Mouse (Mus musculus) neural tube, embryonic 11.5 days (tissue): ENCODE data around the gene Psmf1. TPM values are rescaled to one million over a fixed set of nuclear protein-coding genes. Genes with fewer than 3 reads are reported as not detected.

Experiments
- ATAC-seq: fragments of 200-750 bp; cut with Nextera tagmentation; 2 replicates; pipeline ENCODE4 v1.8.0; 2017; ENCODE audit warnings: moderate number of reproducible peaks, mild to moderate bottlenecking, moderate TSS enrichment, moderate library complexity; ENCODE audit not compliant: insufficient read depth, low FRiP score, low TSS enrichment
- DNase-seq: peaks from one replicate; pipeline ENCODE4 v3.0.0-alpha.2; 2015; ENCODE audit warnings: low spot score
- H3K27ac ChIP-seq: fragments of 300-500 bp; sonication (generic); 2 replicates; pipeline ENCODE4 v1.5.1; 2014; ENCODE audit warnings: low read depth, mild to moderate bottlenecking, low read length
- H3K27me3 ChIP-seq: fragments of 300-500 bp; sonication (generic); 2 replicates; pipeline ENCODE4 v1.6.1; 2014; ENCODE audit warnings: mild to moderate bottlenecking, low read length, mixed read lengths; ENCODE audit not compliant: control insufficient read depth, insufficient read depth
- H3K36me3 ChIP-seq: fragments of 300-500 bp; sonication (generic); 2 replicates; pipeline ENCODE4 v1.6.1; 2014; ENCODE audit warnings: mild to moderate bottlenecking, low read length, moderate library complexity, mixed read lengths; ENCODE audit not compliant: control insufficient read depth, insufficient read depth
- H3K4me1 ChIP-seq: fragments of 300-500 bp; sonication (generic); 2 replicates; pipeline ENCODE4 v1.6.1; 2014; ENCODE audit warnings: low read length, mixed read lengths; ENCODE audit not compliant: control insufficient read depth, insufficient read depth
- H3K4me2 ChIP-seq: fragments of 300-500 bp; sonication (generic); 2 replicates; pipeline ENCODE4 v1.6.1; 2014; ENCODE audit warnings: low read depth, mild to moderate bottlenecking, moderate library complexity
- H3K4me3 ChIP-seq: fragments of 300-500 bp; sonication (generic); 2 replicates; pipeline ENCODE4 v1.5.1; 2014; ENCODE audit warnings: low read depth, low read length
- H3K9ac ChIP-seq: fragments of 300-500 bp; sonication (generic); 2 replicates; pipeline ENCODE4 v1.6.1; 2014; ENCODE audit warnings: mild to moderate bottlenecking, low read length
- H3K9me3 ChIP-seq: fragments of 300-500 bp; sonication (generic); 2 replicates; pipeline ENCODE4 v1.6.1; 2016; ENCODE audit warnings: low read length; ENCODE audit not compliant: control insufficient read depth
- WGBS: fragments of 180-500 bp; shearing (Covaris S2); extraction: QIAGEN DNeasy Blood & Tissue Kit; methylation state at CpG from one replicate; pipeline ENCODE4 v1.1.7; 2014; 5-methylcytosine and 5-hydroxymethylcytosine counted together
- polyA plus RNA-seq: library from polyadenylated mRNA; unstranded; fragments of >200 nt; fragmentation: Nextera tagmentation; extraction: Ambion mirVana; gene quantifications from 2 replicates; pipeline ENCODE4 v1.2.1, GENCODE M21; 2014

Psmf1 gene
- polyA plus RNA-seq, 1 experiment from 2014 or later, result 52.6 TPM

DNA sequence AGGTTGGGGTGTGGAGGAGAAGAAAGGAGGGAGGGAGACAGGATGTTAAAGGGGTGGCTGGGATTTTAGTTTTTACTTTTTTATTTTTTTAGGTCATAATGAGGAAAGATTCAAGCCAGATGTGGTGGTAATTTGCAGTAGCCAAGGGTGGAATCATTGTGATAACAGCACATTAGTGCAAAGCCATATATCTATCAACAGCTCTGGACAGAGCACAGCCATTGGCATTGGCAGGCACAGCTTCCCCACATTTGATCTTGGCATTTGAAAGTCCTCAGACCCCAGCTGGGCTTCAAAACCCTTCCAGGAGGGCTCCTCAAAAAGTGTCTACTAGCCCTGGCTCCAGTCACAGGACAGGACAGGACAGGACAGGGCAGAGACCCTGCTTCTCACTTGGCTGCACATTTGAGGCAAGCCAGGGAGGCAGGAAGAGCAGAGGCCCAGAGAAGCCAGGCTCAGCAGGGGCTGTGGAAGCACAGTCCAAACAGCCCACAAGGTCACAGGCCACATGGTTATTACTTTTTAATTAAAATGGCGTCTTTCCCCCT lies 14.9 kb upstream of the Psmf1 start:
- WGBS, result 47% methylated on average over 1 of the region's 1 CpGs
- ATAC-seq (no peak), DNase-seq (no peak)

DNA sequence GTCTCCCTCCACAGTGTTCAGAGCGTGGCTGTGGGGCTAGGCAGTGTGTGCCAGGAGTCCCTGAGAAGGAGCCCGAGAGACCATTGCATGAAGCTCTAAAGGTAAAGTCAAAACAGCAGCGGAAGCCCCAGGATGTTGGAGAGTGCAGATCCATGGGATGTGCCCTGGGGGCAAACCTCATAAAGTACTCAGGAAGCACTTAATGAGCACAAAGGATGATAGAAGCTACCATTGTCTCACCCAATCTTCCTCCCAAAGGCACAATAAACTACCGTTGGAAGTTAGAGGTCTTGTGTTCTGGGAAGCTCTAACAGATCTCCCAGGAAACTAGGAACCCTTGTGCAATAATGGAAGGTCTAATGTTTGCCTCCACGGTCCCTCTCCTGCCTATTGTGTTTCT lies 13.5 kb upstream of the Psmf1 start:
- DNase-seq, result no peak
- no peak for ATAC-seq

More for the DNA sequence above, 14.9 kb upstream of the Psmf1 start:
- Histone ChIP-seq H3K36me3 (no peaks in the 10 kb centered on the region), H3K4me2 (no peak overlapping the region), H3K4me1 (no peaks in the 10 kb centered on the region), H3K4me3 (no peak overlapping the region), H3K27me3 (no peaks in the 10 kb centered on the region), H3K9me3 (no peaks in the 10 kb centered on the region), H3K27ac (no peak overlapping the region), H3K9ac (no peak overlapping the region)

DNA sequence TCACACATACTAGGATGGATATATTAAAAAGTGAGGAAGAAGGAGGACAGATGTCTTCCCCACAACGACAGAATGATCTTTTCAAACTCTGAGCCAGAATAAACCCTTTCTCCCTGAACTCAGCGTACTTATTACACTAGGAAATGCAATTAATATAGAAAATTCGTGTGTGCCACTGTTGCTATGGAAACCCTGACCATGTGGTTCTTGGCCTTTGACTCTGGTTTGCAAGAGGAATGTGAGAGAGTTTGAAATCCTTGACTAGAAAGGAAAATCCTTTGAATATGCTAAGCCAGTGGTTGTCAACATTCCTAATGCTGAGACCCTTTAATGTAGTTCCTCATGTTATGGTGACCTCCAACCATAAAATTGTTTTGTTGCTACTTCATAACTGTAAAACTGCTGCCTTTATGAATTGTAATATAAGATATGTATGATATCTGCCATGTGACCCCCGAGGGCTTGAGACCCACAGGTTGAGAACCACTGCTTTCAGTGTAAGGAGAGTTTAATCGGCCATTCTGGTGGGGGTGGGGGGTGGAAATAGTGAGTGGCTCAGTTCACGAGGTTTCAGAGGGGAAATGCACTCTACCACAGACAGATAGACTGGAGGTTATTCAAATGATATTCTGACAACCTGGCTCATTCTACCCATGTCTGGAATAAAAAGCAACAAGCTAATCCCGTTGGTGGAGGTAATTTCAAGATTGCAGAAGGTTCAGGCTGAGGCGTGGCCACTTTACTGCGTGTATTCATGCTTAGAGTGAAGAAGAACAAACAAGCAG lies 12.5 kb upstream of the Psmf1 start:
- Histone ChIP-seq H3K36me3 (no peaks in the 10 kb centered on the region), H3K9me3 (no peaks in the 10 kb centered on the region), H3K9ac (no peak overlapping the region), H3K4me1 (no peaks in the 10 kb centered on the region), H3K4me3 (no peak overlapping the region), H3K4me2 (no peak overlapping the region), H3K27ac (no peak overlapping the region), H3K27me3 (no peaks in the 10 kb centered on the region)
- ATAC-seq, result no peak
- 56% methylated on average over 9 of the region's 9 CpGs for WGBS
- no peak for DNase-seq

More for the DNA sequence above, 13.5 kb upstream of the Psmf1 start:
- H3K27me3 ChIP-seq, result no peaks in the 10 kb centered on the region
- H3K4me1 ChIP-seq, result no peaks in the 10 kb centered on the region
- WGBS, result 40% methylated on average over 5 of the region's 5 CpGs
- no peak overlapping the region for H3K9ac ChIP-seq
- H3K4me3 ChIP-seq, result no peak overlapping the region
- no peak overlapping the region for H3K27ac ChIP-seq
- no peaks in the 10 kb centered on the region for H3K36me3 ChIP-seq
- no peak overlapping the region for H3K4me2 ChIP-seq
- no peaks in the 10 kb centered on the region for H3K9me3 ChIP-seq

DNA sequence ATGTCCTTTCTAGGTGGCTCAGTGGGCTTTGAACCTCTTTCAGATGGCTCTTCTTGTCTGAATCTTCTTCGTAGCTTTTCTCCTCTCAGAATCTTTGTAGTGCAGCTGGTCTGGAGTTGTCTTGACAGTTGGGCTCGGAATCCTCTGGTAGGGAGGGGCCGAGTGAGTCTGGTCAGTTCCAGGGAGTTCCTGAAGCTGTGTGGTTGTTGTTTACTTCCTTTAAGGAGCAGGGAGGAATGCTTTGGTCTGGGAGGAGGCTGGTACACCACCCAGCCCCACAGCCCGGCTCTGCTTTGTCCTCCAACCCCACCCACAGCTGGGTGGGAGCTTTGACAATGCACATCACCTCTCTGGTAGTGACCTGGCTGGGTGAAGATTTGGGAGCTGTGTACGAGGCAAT lies 7.3 kb upstream of the Psmf1 start:
- H3K4me3 ChIP-seq, result no peak overlapping the region
- no peak for ATAC-seq

DNA sequence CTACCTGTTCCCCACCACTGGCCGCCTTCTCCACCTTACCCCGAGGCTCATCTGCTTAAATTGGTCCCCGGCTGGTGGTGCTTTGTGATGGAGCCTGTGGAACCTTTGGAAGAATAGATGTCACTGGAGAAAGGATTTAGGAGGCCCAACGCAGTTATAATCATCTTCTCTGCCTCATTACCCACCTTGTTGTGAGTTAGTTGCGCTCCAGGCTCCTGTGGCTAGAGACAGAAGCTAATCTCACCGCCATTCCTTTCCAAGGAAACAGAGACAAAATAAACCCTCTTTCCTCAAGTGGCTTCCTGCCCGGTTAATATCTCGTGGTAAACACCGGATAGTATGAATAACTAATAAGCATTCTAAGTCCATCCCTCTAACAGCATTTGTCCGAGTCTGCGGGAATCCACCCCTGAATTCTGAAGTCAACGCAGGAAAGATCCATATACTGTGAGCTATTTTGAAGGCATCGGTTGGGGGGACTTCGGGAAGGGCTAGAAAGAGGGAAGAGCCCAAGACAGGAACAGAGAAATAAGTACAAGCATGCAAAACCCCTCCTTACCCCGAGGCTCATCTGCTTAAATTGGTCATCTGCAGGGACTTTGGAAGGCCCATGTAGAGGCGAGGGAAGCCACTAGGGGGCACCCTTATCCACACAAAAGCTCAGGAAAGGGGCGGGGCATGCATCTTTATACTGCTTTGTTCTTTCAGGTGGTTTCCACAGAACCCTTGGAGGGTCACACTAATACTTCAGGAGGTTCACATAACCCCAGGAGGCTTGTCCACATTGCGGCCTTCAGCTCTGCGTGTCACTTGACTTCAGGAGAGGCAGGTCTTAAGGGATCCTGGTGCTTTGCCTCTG lies 4.1 kb upstream of the Psmf1 start:
- Histone ChIP-seq H3K27ac (no peak overlapping the region), H3K27me3 (0 out of 2 replicates have a peak, but pooled peaks cover 2% of the 10 kb centered on the region), H3K4me3 (no peak overlapping the region), H3K9me3 (no peaks in the 10 kb centered on the region), H3K4me2 (no peak overlapping the region), H3K9ac (no peak overlapping the region), H3K36me3 (no peaks in the 10 kb centered on the region), H3K4me1 (no peaks in the 10 kb centered on the region)
- peak; percentile 88 for ATAC-seq
- peak; percentile 86 for DNase-seq
- WGBS, result 34% methylated on average over 19 of the region's 19 CpGs

More for the DNA sequence above, 7.3 kb upstream of the Psmf1 start:
- no peak overlapping the region for H3K9ac ChIP-seq
- no peak for DNase-seq
- no peaks in the 10 kb centered on the region for H3K9me3 ChIP-seq
- H3K4me1 ChIP-seq, result no peaks in the 10 kb centered on the region
- no peaks in the 10 kb centered on the region for H3K27me3 ChIP-seq
- H3K4me2 ChIP-seq, result no peak overlapping the region
- H3K36me3 ChIP-seq, result no peaks in the 10 kb centered on the region
- no peak overlapping the region for H3K27ac ChIP-seq
- WGBS, result 81% methylated on average over 5 of the region's 5 CpGs

DNA sequence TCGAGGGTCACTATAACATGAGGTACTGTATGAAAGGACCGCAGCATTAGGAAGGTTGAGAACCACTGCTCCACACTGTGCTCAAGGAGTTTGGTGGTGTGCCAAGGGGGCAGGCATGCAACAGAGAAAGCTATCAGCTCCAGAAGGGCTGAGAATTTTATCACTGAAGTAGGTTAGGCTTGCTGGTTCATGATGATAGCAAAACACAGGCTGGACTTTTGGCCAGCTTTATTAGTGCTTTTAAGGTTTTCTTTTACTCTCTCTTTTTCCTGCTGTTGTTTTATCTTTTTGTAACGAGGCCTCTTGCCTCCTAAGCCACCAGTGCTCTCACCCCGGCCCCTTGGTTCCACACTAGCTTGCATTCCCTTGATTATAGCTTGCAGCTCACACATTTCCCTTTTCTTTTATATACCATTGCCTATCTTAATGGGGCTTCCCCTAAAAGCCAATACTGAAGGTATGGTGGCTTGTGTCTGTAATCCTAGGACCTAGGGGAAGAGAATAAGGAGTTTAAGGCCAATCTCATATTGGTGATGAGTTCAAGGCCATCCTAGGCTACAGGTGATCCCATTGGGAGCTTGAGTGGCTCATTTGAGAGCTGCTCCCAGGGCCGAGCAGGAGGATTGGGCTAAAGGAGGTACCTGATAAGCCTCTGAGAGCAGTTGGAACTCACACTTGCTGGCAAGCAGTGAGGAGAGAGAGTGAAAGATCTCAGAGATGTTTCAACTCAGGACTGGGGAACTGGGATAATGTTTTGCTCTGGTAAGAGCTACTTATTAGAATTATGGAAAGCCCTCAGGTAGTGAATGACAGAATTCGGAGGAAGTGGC lies 921 bp downstream of the Psmf1 start:
- peaks cover 9% of the 10 kb centered on the region; the same call in 1 of the 2 replicates for H3K4me1 ChIP-seq
- DNase-seq (no peak), ATAC-seq (no peak)
- no peak overlapping the region for H3K27ac ChIP-seq
- H3K27me3 ChIP-seq, result 0 out of 2 replicates have a peak, but pooled peaks cover 2% of the 10 kb centered on the region
- no peak overlapping the region for H3K4me3 ChIP-seq
- no peak overlapping the region for H3K9ac ChIP-seq
- WGBS, result 64% methylated on average over 6 of the region's 6 CpGs
- H3K4me2 ChIP-seq, result no peak overlapping the region
- H3K9me3 ChIP-seq, result no peaks in the 10 kb centered on the region
- no peaks in the 10 kb centered on the region for H3K36me3 ChIP-seq

DNA sequence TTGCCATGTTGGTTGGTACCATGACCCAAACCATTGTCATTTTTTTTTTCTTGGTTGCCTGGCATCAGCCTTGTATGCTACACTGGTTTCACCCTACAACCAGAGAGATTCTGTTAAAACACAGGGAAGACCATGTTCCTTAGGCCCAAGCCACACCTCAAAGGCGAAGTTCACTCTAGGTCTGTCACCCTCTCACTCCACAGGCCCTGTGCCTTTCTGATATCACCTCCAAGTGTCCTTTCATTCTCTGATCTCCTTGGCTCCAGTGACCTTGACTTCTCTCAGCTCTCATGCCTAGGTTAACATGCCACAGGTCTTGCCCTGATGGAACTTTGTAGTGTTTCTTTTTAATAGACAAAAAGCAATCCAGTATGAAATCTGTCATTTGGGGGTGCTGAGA lies 1.9 kb downstream of the Psmf1 start:
- no peaks in the 10 kb centered on the region for H3K36me3 ChIP-seq
- no peaks in the 10 kb centered on the region for H3K9me3 ChIP-seq
- 0 out of 2 replicates have a peak, but pooled peaks cover 2% of the 10 kb centered on the region for H3K27me3 ChIP-seq
- H3K27ac ChIP-seq, result no peak overlapping the region
- peaks cover 9% of the 10 kb centered on the region; the same call in 1 of the 2 replicates for H3K4me1 ChIP-seq
- H3K9ac ChIP-seq, result no peak overlapping the region
- WGBS, result 100% methylated on average over 1 of the region's 1 CpGs
- DNase-seq (no peak), ATAC-seq (no peak)
- H3K4me3 ChIP-seq, result no peak overlapping the region
- no peak overlapping the region for H3K4me2 ChIP-seq
